Mouse (Mus musculus): ENCODE results near the gene Rcn2. TPM values are rescaled to one million over a fixed set of nuclear protein-coding genes. Genes with fewer than 3 reads are reported as not detected.

The Rcn2 gene
- total RNA-seq, 2 experiments from 2014 or later: 5.5 to 7.7 TPM

GRCm38 (mm10) chr9:56090546-56091225 lies 49.0 kb downstream of the Rcn2 start:
- no peak for ATAC-seq (replicated peaks; ENCODE audit: low FRiP score, poor library complexity, severe bottlenecking)

DNA sequence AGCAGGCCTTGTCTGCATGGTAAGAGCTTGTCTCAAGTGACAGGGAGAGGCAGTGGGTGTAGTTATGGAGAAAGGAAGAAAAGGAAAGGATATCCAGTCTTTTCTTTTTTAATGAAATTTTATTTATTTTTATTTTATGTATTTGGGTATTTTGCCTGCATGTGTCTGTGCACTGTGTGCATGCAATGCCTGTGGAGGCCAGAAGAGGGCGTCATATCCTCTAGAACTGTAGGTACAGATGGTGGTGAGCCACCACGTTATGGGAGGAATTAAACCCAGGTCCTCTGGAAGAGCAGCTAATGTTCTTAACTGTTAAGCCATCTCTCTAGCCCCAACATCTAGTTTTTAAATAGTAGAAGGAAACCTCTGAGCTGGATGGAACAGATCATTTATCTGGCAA lies 50.5 kb downstream of the Rcn2 start:
- no peak for ATAC-seq (replicated peaks; ENCODE audit: low FRiP score, poor library complexity, severe bottlenecking)

DNA sequence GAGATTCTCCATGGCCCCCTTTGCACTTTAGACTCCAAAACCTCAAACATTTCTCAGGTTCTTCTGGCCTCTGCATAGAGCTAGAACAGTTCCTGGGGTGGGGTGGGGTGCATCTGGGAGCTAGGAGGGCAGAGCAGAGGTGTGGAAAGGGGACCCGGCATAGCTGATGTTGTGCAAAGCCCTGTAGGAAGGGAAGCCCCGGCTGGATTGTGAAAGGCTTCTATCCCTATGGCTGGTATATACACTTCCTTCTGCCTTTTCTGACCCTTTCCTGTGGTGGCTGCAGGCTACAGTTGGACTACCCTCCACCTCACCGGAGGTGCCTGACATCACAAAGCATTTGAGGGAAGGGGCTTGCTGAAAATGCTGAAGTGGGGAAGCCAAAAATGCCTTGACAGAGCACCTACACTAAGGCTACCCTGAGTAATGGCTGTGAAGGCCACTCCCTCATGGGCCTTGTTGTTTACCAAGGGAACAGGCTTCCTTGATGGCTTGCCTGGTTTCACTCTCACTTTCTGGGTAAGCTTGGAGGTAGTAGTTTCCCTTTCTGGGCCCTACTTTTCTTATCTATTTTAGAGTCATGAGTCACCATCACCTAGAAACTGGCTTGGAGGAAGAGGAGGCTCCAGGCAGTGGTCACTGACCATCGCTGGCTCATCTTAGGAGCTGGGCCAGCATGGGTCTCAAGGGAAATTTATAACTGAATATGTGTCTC lies 56.1 kb downstream of the Rcn2 start:
- ATAC-seq (replicated peaks; ENCODE audit: low FRiP score, poor library complexity, severe bottlenecking): no peak

DNA sequence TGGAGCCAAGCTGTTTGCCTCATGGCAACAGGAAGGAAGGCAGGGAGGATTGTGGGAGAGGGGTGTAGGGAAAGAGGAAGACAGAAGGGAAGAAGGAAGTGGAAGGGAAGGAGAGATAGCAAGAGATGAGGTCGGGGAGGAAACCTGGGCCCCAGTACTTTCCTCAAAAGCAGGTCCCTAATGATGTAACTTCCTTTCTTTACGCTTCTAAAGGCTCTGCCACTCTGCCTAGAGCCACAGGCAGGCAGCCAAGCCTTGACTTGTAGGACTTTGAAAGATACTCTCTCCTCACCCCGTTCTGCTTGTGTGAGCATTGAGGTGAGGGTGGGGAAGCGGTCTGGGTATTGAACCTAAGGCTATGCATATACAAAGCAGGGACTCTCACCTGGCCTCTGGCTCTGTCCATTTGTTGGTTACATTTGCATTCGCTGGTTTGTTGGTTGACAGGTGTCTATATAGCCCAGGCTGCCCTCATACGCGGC lies 58.4 kb downstream of the Rcn2 start:
- ATAC-seq (replicated peaks; ENCODE audit: low FRiP score, poor library complexity, severe bottlenecking): no peak

GRCm38 (mm10) chr9:56101022-56101421 lies 59.4 kb downstream of the Rcn2 start:
- no peak for ATAC-seq (replicated peaks; ENCODE audit: low FRiP score, poor library complexity, severe bottlenecking)

GRCm38 (mm10) chr9:56104921-56105320 lies 63.3 kb downstream of the Rcn2 start:
- no peak for ATAC-seq (replicated peaks; ENCODE audit: low FRiP score, poor library complexity, severe bottlenecking)

DNA sequence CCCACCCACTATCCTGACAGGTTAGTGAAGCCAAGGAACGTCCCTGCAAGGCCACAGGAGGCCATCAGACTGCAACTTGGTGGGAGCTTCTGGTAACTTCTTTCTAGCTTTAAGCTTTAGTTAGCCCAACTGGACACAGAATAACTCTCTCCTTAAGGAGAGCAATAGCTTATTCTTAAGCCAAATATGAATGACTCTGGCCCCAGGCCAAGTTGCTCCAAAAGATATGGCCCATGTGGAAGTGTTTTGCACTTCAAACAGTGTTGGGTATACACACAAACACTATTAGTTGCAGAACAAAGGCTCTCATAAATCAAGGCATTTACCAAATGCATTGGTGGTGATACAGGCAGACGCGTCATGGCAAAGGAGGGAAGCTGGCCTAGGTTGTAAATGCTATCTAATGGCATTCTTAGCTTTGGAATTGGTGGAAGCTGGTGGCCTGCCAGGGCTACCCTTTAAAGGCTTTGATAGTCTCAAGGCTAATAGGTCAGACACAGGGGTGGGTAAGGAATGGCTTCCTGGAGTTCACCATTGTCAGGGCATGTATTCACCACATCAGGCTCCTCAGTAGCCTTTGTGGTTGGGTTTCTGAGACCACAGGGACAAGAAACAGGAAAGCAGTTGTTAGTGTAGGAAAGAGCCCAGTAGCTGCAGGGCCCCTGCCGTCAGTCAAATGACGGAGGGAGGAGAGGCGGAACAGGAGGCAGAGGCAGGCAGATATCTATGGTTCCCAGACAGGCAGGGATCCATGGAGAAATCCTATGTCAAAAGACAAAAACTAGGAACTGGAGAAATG lies 64.8 kb downstream of the Rcn2 start:
- ATAC-seq (replicated peaks; ENCODE audit: low FRiP score, poor library complexity, severe bottlenecking): no peak

DNA sequence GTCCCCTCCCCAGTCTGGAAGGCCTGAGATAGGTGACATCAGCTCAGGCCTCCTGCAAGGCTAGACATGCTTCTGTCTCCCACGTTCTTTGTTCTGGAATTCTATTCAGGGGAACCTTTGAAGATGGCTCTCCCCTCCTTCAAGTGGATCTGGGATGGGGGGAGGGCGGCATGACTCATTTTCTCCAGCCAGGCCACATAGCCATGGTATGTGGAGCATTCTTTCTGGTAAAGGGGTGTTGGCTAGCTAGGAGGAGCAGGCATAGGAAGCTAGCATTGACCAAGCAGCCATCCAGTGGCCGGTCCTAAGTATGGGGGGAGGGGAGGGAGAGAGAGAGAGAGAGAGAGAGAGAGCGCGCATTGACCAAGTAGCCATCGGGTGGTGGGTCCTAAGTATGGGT lies 65.9 kb downstream of the Rcn2 start:
- ATAC-seq (replicated peaks; ENCODE audit: low FRiP score, poor library complexity, severe bottlenecking): no peak

GRCm38 (mm10) chr9:56108174-56108573 lies 66.5 kb downstream of the Rcn2 start:
- no peak for ATAC-seq (replicated peaks; ENCODE audit: low FRiP score, poor library complexity, severe bottlenecking)

Other genes with a start within 250 kb of the Rcn2 start
- gene Scaper, start 103.7 kb upstream of the Rcn2 start, total RNA-seq (2015; ENCODE audit: low replicate concordance): 0.21 and 1.9 TPM in 2 replicates
- gene Scaper, start 103.7 kb upstream of the Rcn2 start, total RNA-seq (2017; ENCODE audit: low replicate concordance): 5.1 and 6.4 TPM in 2 replicates
- not detected in 2 replicates for gene 4930563M21Rik, start 31.3 kb upstream of the Rcn2 start, total RNA-seq (2015; ENCODE audit: low replicate concordance)
- not detected in 2 replicates for gene 4930563M21Rik, start 31.3 kb upstream of the Rcn2 start, total RNA-seq (2017; ENCODE audit: low replicate concordance)
- gene Pstpip1, start 48.1 kb downstream of the Rcn2 start, total RNA-seq (2015; ENCODE audit: low replicate concordance): 9.0 and 19.6 TPM in 2 replicates
- gene Pstpip1, start 48.1 kb downstream of the Rcn2 start, total RNA-seq (2017; ENCODE audit: low replicate concordance): 25.7 and 27.2 TPM in 2 replicates
- gene Tspan3, start 123.6 kb downstream of the Rcn2 start, total RNA-seq (2015; ENCODE audit: low replicate concordance): 6.9 and 11.1 TPM in 2 replicates
- gene Tspan3, start 123.6 kb downstream of the Rcn2 start, total RNA-seq (2017; ENCODE audit: low replicate concordance): 4.2 and 18.2 TPM in 2 replicates

Measured in erythroblast, adult 5-6 weeks (primary cell).